Mouse (Mus musculus): ENCODE data around the gene Adamts18.
A peak's percentile ranks its signal among the peaks of the same experiment; 100 is the strongest.

The Adamts18 gene

GRCm38 (mm10) chr8:113848653-113849135, at the start of gene Adamts18:
TSS of gene Adamts18 (minus strand) at chr8:113848738.
- DNase-seq (ENCODE audit: low read depth, low spot score), result peak; percentile 71

GRCm38 (mm10) chr8:113896446-113896845, 47.9 kb upstream of the Adamts18 start:
- peak; percentile 37 for DNase-seq (ENCODE audit: low read depth, low spot score)

- no peak for DNase-seq (ENCODE audit: low read depth, low spot score)
Measured at GRCm38 (mm10) chr8:113891376-113891775, 42.8 kb upstream of the Adamts18 start.

- peak; percentile 40 for DNase-seq (ENCODE audit: low read depth, low spot score)
Measured at GRCm38 (mm10) chr8:113886509-113886908, 38.0 kb upstream of the Adamts18 start.

- DNase-seq (ENCODE audit: low read depth, low spot score), result peak; percentile 97
Measured at GRCm38 (mm10) chr8:113885101-113885500, 36.6 kb upstream of the Adamts18 start.

GRCm38 (mm10) chr8:113883994-113884393, 35.5 kb upstream of the Adamts18 start:
- DNase-seq (ENCODE audit: low read depth, low spot score), result no peak

- no peak for DNase-seq (ENCODE audit: low read depth, low spot score)
Measured at GRCm38 (mm10) chr8:113882558-113882957, 34.0 kb upstream of the Adamts18 start.

GRCm38 (mm10) chr8:113878411-113879006, 30.0 kb upstream of the Adamts18 start:
- DNase-seq (ENCODE audit: low read depth, low spot score), result no peak

GRCm38 (mm10) chr8:113873446-113874120, 25.0 kb upstream of the Adamts18 start:
- peak; percentile 100 for DNase-seq (ENCODE audit: low read depth, low spot score)

- peak; percentile 63 for DNase-seq (ENCODE audit: low read depth, low spot score)
Measured at GRCm38 (mm10) chr8:113872436-113872835, 23.9 kb upstream of the Adamts18 start.

GRCm38 (mm10) chr8:113866530-113866929, 18.0 kb upstream of the Adamts18 start:
- DNase-seq (ENCODE audit: low read depth, low spot score), result peak; percentile 47

- DNase-seq (ENCODE audit: low read depth, low spot score), result peak; percentile 85
Measured at GRCm38 (mm10) chr8:113865326-113866093, 17.0 kb upstream of the Adamts18 start.

GRCm38 (mm10) chr8:113859890-113860683, 11.5 kb upstream of the Adamts18 start:
- no peak for DNase-seq (ENCODE audit: low read depth, low spot score)

- no peak for DNase-seq (ENCODE audit: low read depth, low spot score)
Measured at GRCm38 (mm10) chr8:113858801-113859200, 10.3 kb upstream of the Adamts18 start.

GRCm38 (mm10) chr8:113854622-113855293, 6.2 kb upstream of the Adamts18 start:
- DNase-seq (ENCODE audit: low read depth, low spot score), result peak; percentile 23

GRCm38 (mm10) chr8:113853714-113854113, 5.2 kb upstream of the Adamts18 start:
- no peak for DNase-seq (ENCODE audit: low read depth, low spot score)

- peak; percentile 39 for DNase-seq (ENCODE audit: low read depth, low spot score)
Measured at GRCm38 (mm10) chr8:113851655-113852054, 3.1 kb upstream of the Adamts18 start.

- DNase-seq (ENCODE audit: low read depth, low spot score), result no peak
Measured at GRCm38 (mm10) chr8:113848081-113848652, 371 bp downstream of the Adamts18 start.

- peak; percentile 37 for DNase-seq (ENCODE audit: low read depth, low spot score)
Measured at GRCm38 (mm10) chr8:113847606-113848080, 895 bp downstream of the Adamts18 start.

GRCm38 (mm10) chr8:113846669-113847068, 1.9 kb downstream of the Adamts18 start:
- peak; percentile 23 for DNase-seq (ENCODE audit: low read depth, low spot score)
